Mouse (Mus musculus) heart, adult 2 months (tissue): ENCODE results near the gene H6pd.

Experiments
- CTCF ChIP-seq: fragments of 200-600 bp; IDR thresholded peaks from 2 replicates; pipeline ENCODE4 v1.8.1; 2022; ENCODE audit warnings: antibody characterized with exemption, mild to moderate bottlenecking, moderate library complexity
- POLR2A ChIP-seq: fragments of 200-500 bp; IDR thresholded peaks from 2 replicates; pipeline ENCODE4 v1.6.1; 2011; ENCODE audit warnings: mild to moderate bottlenecking, low read depth, low read length, control low read depth; ENCODE audit not compliant: insufficient read depth

DNA sequence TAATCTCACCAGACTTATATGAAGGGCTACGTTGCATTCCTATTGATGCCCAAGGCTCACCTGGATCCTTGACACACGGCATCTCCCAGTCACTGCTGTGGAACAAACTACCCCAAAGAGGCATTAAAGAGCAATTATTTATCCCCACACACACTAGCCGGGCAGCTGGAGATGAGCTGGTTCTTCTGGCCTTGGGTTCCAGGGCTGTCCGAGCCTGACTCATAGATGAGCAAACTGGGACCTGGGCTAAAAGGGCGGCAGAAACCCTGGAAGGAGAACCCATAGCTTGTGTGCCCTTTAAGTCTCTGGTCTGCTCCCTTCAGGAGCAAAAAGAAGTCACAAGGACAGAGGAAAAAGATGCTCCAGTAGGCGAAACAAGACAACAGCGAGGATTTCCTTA lies 48.4 kb downstream of the H6pd start:
- no peak for TF ChIP-seq CTCF
- no peak for TF ChIP-seq POLR2A
